Mouse (Mus musculus) lung, embryonic 14.5 days (tissue): ENCODE results near the gene Ptgfrn. TPM values are rescaled to one million over a fixed set of nuclear protein-coding genes. Genes with fewer than 3 reads are reported as not detected.

ENCODE experiments used
- ATAC-seq: fragments of 200-750 bp; cut with Nextera tagmentation; 2 replicates; pipeline ENCODE4 v1.8.0; 2017; ENCODE audit warnings: mild to moderate bottlenecking, moderate TSS enrichment, moderate library complexity; ENCODE audit not compliant: insufficient read depth
- DNase-seq: peaks from one replicate; pipeline ENCODE4 v3.0.0-alpha.2; 2015
- H3K27ac ChIP-seq: fragments of 300-500 bp; sonication (generic); 2 replicates; pipeline ENCODE4 v1.5.1; 2014; ENCODE audit warnings: low read depth, mild to moderate bottlenecking, moderate library complexity
- H3K27me3 ChIP-seq: fragments of 300-500 bp; sonication (generic); 2 replicates; pipeline ENCODE4 v1.6.1; 2014; ENCODE audit warnings: low read length, control low read depth; ENCODE audit not compliant: insufficient read depth
- H3K36me3 ChIP-seq: fragments of 300-500 bp; sonication (generic); 2 replicates; pipeline ENCODE4 v1.6.1; 2014; ENCODE audit warnings: control low read depth; ENCODE audit not compliant: insufficient read depth
- H3K4me1 ChIP-seq: fragments of 300-500 bp; sonication (generic); 2 replicates; pipeline ENCODE4 v1.6.1; 2014; ENCODE audit warnings: antibody characterized with exemption, control low read depth; ENCODE audit not compliant: insufficient read depth
- H3K4me2 ChIP-seq: fragments of 300-500 bp; sonication (generic); 2 replicates; pipeline ENCODE4 v1.6.1; 2014; ENCODE audit warnings: mild to moderate bottlenecking
- H3K4me3 ChIP-seq: fragments of 300-500 bp; sonication (generic); 2 replicates; pipeline ENCODE4 v1.5.1; 2014; ENCODE audit warnings: low read depth, low read length
- H3K9ac ChIP-seq: fragments of 300-500 bp; sonication (generic); 2 replicates; pipeline ENCODE4 v1.6.1; 2014
- H3K9me3 ChIP-seq: fragments of 300-500 bp; sonication (generic); 2 replicates; pipeline ENCODE4 v1.6.1; 2016; ENCODE audit warnings: low read depth, low read length, control low read depth
- CTCF ChIP-seq: IDR thresholded peaks from 2 replicates; pipeline ENCODE4 v1.5.1; 2016; ENCODE audit warnings: antibody characterized with exemption, low read depth
- WGBS: fragments of 180-500 bp; shearing (Covaris S2); extraction: QIAGEN DNeasy Blood & Tissue Kit; methylation state at CpG from one replicate; pipeline ENCODE4 v1.1.7; 2014; 5-methylcytosine and 5-hydroxymethylcytosine counted together
- polyA plus RNA-seq: library from polyadenylated mRNA; unstranded; fragments of >200 nt; fragmentation: Nextera tagmentation; extraction: Ambion mirVana; gene quantifications from 2 replicates; pipeline ENCODE4 v1.2.1, GENCODE M21; 2014

The Ptgfrn gene
- polyA plus RNA-seq, 1 experiment from 2014 or later: 7.9 TPM

- Histone ChIP-seq H3K27ac (no peak overlapping the region), H3K4me2 (no peak overlapping the region), H3K27me3 (no peaks in the 10 kb centered on the region), H3K9ac (no peak overlapping the region), H3K9me3 (no peaks in the 10 kb centered on the region), H3K36me3 (peaks cover 18% of the 10 kb centered on the region), H3K4me1 (peaks cover 2% of the 10 kb centered on the region; the same call in 1 of the 2 replicates), H3K4me3 (no peak overlapping the region)
- TF ChIP-seq CTCF: no peak
- DNase-seq: no peak
- 86% methylated on average over 4 of the region's 4 CpGs for WGBS
- ATAC-seq: no peak
These were observed 29.2 kb downstream of the Ptgfrn start for GRCm38 (mm10) chr3:101080925-101081324.

GRCm38 (mm10) chr3:101078344-101078743 lies 31.7 kb downstream of the Ptgfrn start:
- WGBS: 44% methylated on average over 1 of the region's 1 CpGs
- H3K27ac ChIP-seq: no peak overlapping the region
- H3K27me3 ChIP-seq: no peaks in the 10 kb centered on the region
- H3K9me3 ChIP-seq: no peaks in the 10 kb centered on the region
- TF ChIP-seq CTCF: no peak
- peaks cover 5% of the 10 kb centered on the region; the same call in 1 of the 2 replicates for H3K4me1 ChIP-seq
- no peak overlapping the region for H3K4me3 ChIP-seq
- no peak overlapping the region for H3K9ac ChIP-seq
- peaks cover 18% of the 10 kb centered on the region for H3K36me3 ChIP-seq
- H3K4me2 ChIP-seq: no peak overlapping the region
- peak; percentile 63 for DNase-seq
- peak; percentile 53; the same call in 1 of the 2 replicates for ATAC-seq

DNA sequence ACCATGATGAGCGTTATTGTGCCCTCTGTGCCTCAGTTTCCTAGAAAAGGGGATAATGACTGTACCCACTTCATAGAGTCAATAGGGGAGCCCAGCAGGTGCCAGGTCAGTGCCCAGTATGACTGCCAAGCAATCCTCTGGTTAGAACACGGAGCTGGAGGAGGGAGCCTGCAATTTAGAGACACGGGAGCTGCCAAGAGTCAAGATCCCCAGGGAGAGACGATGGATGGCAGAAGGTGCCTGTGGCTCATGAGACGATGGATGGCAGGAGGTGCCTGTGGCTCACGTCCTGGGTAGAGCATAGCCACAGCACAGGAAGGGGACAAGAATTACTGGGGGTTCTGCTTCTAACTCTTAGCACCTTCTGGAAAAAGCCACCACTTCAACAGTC lies 32.4 kb downstream of the Ptgfrn start:
- Histone ChIP-seq H3K36me3 (peaks cover 24% of the 10 kb centered on the region), H3K9me3 (no peaks in the 10 kb centered on the region)
- peak; percentile 20; the same call in 1 of the 2 replicates for ATAC-seq

DNA sequence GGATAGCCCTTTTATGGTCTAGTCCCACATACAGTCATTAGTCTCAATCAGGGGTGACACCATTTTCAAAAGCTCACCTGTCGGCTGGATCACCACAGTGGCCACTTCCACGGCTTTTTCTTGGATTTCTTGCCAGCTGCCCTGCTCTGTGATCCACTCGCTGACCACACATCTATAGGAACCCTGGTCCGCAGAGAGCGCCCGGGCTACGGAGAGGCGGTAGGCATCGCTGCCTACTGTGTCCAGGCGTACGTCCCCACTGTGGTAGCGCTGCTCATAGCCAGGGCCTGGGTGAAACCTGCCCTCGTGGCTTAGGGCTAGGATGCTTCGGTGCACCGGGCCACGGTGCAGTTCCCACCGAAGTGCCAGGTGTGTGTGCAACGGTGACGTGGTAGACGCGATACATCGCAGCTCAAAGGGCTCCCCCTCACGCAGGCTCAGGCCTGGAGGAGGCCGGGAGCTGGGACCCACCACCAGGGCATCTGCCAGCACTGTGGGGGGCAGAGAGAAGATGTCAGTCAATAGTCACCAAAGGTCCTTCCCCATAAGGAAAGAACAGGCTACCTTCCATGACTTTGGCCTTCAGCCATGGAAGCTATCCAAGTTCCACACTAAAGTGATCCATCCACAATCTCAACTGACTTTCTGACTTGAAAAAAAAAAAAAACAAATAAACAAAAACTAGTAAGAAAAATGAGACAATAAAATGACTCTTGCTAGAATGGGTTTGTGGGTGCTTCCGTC lies 32.9 kb downstream of the Ptgfrn start:
- H3K36me3 ChIP-seq: peaks cover 29% of the 10 kb centered on the region
- no peak overlapping the region for H3K9ac ChIP-seq
- no peak overlapping the region for H3K4me3 ChIP-seq
- H3K4me1 ChIP-seq: peaks cover 5% of the 10 kb centered on the region; the same call in 1 of the 2 replicates
- DNase-seq (peak; percentile 24), ATAC-seq (no peak)
- H3K27me3 ChIP-seq: no peaks in the 10 kb centered on the region
- H3K4me2 ChIP-seq: no peak overlapping the region
- no peaks in the 10 kb centered on the region for H3K9me3 ChIP-seq
- no peak overlapping the region for H3K27ac ChIP-seq
- TF ChIP-seq CTCF: no peak
- 91% methylated on average over 25 of the region's 25 CpGs for WGBS

More for the DNA sequence above, 32.4 kb downstream of the Ptgfrn start:
- TF ChIP-seq CTCF: no peak
- peaks cover 5% of the 10 kb centered on the region; the same call in 1 of the 2 replicates for H3K4me1 ChIP-seq
- WGBS: 75% methylated on average over 6 of the region's 6 CpGs
- no peak overlapping the region for H3K4me2 ChIP-seq
- H3K9ac ChIP-seq: no peak overlapping the region
- DNase-seq: no peak
- no peak overlapping the region for H3K27ac ChIP-seq
- H3K27me3 ChIP-seq: no peaks in the 10 kb centered on the region
- no peak overlapping the region for H3K4me3 ChIP-seq

GRCm38 (mm10) chr3:101075866-101076265 lies 34.2 kb downstream of the Ptgfrn start:
- H3K4me2 ChIP-seq: no peak overlapping the region
- no peak overlapping the region for H3K4me3 ChIP-seq
- H3K9me3 ChIP-seq: no peaks in the 10 kb centered on the region
- ATAC-seq (no peak), DNase-seq (no peak)
- no peak overlapping the region for H3K27ac ChIP-seq
- H3K27me3 ChIP-seq: no peaks in the 10 kb centered on the region
- TF ChIP-seq CTCF: no peak
- peaks cover 34% of the 10 kb centered on the region for H3K36me3 ChIP-seq
- no peak overlapping the region for H3K9ac ChIP-seq
- 40% methylated on average over 3 of the region's 3 CpGs for WGBS
- H3K4me1 ChIP-seq: peaks cover 8% of the 10 kb centered on the region; the same call in 1 of the 2 replicates

DNA sequence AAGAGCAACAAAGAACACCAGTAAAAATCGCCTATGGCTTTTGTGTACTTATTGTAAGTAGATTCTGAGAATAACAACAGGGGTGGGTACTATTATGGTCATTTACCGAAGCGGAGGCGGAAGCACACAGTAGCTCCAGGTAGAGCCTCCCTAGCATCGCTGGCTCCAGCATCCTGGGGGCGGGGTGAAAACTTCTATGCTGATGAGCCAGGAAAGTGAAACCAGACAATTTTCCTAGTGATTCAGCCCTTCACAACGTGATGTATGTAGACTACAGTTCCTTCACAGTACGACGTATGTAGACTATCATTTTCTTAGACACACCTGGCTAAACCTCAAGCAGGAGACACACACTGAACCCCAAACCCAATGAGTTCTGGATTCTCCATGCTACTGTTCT lies 36.7 kb downstream of the Ptgfrn start:
- H3K4me1 ChIP-seq: peaks cover 8% of the 10 kb centered on the region; the same call in 1 of the 2 replicates
- H3K27ac ChIP-seq: no peak overlapping the region
- H3K4me3 ChIP-seq: no peak overlapping the region
- no peaks in the 10 kb centered on the region for H3K9me3 ChIP-seq
- H3K9ac ChIP-seq: no peak overlapping the region
- H3K36me3 ChIP-seq: peaks cover 30% of the 10 kb centered on the region
- no peaks in the 10 kb centered on the region for H3K27me3 ChIP-seq
- no peak overlapping the region for H3K4me2 ChIP-seq
- DNase-seq: no peak
- TF ChIP-seq CTCF: no peak
- ATAC-seq: no peak
- WGBS: 86% methylated on average over 9 of the region's 9 CpGs

- Histone ChIP-seq H3K4me1 (peaks cover 8% of the 10 kb centered on the region; the same call in 1 of the 2 replicates), H3K4me3 (no peak overlapping the region), H3K9me3 (no peaks in the 10 kb centered on the region), H3K27ac (no peak overlapping the region), H3K36me3 (peaks cover 30% of the 10 kb centered on the region), H3K27me3 (no peaks in the 10 kb centered on the region), H3K9ac (no peak overlapping the region), H3K4me2 (no peak overlapping the region)
- no peak for TF ChIP-seq CTCF
- ATAC-seq (no peak), DNase-seq (no peak)
- WGBS: 79% methylated on average over 15 of the region's 15 CpGs
These were observed 37.4 kb downstream of the Ptgfrn start for GRCm38 (mm10) chr3:101072506-101073215.
